Mouse (Mus musculus) thymus, postnatal 25 days (tissue): ENCODE data around the gene Cd7.

Source experiments
- DNase-seq: peaks from one replicate; pipeline ENCODE4 v3.0.0; 2022

Cd7 gene

DNA sequence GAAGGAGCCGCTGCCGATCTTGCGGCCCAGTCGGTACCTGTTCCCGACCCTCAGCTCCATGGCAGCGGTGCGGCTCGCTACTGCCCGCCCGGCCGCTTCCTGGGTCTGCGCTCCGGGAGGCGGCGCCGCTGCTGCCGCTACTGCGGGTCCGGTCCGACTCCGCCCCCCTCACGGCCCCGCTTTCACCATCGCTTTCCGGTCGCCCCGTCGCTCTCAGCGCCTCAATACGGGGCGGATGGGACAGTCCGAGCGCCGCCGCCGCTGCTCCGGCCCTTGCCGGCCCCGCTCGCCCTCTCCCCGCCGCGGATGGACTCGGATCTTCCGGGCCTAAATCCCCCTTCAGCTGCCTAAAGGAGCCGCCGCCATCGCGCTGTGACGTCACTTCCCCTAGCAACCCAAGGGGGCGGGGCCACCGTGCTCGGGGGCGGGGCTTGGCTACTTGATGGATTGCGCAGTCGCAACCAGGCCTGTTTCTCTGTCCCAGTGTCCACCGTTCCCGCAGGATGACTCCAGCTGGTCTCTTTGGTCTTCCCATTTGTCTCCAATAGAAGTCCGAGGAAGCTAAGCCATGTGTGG, 48.2 kb downstream of the Cd7 start, which contains the start of gene Csnk1d:
Csnk1d (minus strand) TSS at position 380 of the 576 bp plus-strand sequence.
- DNase-seq, result peak; percentile 99

DNA sequence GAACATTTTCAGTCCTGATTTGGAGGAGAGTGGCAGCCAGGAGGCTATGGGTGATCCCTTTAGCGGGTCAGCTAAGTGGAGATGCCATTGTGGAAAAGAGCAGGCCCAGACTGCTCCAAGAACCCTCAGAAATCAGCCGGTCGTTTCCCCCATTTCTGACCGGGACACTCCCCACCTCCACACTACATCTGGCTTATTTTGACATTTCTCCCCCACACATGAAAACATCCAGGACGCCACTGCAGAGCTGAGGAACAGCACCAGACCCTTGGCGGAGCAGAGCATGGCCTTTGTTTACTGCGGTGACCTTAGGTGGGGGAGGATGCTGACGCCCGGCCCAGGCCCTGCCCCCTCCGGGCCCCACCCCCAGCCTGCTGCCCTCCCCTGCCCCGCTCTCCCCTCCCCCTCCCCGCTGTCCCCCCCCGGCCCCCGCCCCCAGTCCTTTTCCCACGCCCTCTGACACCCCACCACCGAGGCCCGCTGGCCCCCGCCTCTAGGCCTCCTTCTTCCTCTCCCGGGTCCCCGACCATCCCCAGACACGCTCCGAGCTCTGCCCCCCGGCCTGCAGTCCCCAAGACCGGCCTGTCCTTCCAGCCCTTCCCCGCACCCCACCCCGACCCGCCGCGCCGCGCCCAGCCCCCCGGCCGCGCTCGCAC, 49.0 kb downstream of the Cd7 start:
- DNase-seq, result peak; percentile 51

DNA sequence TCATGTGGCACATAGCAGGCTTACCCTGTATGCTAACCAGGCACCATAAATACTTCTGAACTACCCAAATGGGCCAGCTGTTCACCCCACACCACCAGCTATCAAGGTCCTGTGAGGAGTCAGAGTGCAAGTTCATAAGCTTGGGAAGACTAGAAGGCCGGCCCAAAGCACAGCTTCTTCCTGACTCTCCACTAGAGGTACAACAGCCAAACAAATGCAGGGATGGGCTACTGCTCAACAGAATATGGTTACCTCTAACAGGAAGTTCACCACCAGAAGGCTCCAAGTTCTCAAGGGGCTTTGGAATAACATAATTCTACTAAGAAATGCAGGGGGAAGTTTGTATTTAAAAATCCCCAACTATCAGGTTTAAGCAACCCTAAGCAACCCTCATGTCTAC, 49.7 kb downstream of the Cd7 start:
- no peak for DNase-seq

DNA sequence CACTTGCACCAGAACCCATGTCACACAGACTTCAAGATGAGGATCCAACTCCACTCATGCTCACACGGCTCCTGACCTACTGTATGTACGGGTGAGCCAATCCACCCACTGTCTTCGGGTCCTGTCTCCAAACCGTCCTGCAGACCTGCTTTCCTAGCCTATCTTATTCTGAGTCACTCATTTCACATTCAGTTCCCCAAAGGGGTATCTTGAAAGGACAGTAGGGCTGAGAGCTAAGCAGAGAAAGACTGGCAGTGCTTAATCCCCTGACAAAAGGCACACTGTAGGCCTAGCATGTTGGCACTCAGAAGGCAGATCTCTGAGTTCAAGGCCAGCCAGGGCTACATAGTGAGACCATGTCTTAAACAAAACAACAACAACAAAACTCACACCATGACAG, 50.8 kb downstream of the Cd7 start:
- DNase-seq, result no peak

DNA sequence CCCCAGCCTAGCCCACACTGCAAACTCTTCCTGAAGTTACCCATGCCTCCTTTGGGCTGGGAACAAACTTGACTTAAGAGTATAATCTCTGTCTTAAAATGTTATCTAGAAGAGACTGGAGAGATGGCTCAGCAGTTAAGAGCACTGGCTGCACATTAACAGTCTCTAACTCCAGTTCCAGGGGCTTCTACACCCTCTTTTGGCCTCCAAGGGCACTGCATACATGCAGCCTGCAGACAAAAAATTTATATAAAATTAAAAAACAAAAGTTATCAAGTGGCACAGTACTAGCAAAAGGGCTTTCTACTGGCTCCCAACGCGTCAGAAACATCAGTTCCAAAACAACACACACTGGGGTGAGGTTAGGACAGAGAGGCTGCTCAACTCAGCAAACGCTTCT, 51.6 kb downstream of the Cd7 start:
- peak; percentile 12 for DNase-seq
